Mouse (Mus musculus): ENCODE results near the gene Pogk.

DNA sequence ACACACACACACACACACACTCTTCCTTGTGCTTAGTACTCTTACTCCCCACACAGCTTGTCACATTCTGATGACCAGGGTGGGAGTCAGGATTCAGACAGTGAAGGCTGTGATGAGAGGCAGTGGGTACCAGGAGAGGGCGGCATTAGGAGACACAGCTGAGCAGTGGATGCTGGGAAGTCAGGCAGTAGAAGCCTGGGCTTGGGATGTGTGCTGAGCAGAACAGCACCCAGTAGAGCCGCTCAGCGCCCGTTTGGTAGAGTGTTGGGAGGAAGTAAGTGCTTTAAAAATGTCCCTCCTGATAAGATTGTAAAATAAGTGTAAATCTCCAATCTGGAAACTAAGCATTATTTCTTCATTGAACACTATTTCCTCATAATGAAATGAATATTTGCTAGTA is 27.0 kb downstream of the Pogk start:
- TF ChIP-seq EP300 (IDR thresholded peaks at IDR 0.05; ENCODE audit: low read depth) (no peak), CTCF (IDR thresholded peaks at IDR 0.05; ENCODE audit: low read depth) (no peak)
